ENCODE assay signal across 8 mouse cellular contexts in the genomic region with DNA sequence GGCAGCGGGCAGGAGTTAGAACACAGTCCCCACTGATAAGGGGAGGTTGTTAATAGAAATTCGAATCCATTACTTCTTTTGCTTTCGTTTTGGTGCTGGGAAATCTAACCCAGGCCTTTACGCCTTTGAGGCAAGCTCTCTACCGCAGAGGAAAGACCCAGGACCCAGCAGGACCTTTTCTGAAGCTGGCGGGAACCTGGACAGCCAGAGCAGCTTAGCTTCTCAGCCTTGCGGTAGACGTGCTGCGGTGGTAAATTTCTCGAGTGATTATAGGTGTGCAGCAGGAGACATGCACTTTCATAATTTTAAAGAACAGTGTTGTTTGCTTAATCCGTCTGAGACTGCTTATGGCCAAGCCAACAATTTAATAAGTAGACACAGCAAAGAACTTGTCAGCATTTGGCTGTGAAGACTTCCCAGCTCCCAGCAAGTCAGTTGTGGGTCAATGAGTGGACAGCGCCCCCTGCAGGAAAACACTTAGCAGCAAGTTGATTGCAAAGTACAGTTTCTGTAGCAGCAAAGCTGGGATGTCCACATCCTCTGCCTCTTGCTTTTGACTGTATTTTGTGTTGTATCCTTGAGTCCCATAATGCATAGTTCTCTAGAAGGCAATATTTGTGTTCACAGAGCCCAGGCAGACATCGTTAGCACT. TPM values are rescaled to one million over a fixed set of nuclear protein-coding genes. Genes with fewer than 3 reads are reported as not detected.
DNase-seq lines count a peak whose midpoint lies in the region; ATAC-seq and TF ChIP-seq lines count a peak whose summit lies in the region.

No protein-coding gene starts in this region.

- no peaks in the 10 kb centered on the region for H3K36me3 ChIP-seq in forebrain, embryonic 11.5 days (ENCODE audit: control insufficient read depth, insufficient read depth, low read length)
- H3K36me3 ChIP-seq in forebrain, embryonic 12.5 days (replicated peaks): peaks cover 10% of the 10 kb centered on the region

- H3K4me2 ChIP-seq in forebrain, embryonic 11.5 days (ENCODE audit: low read depth, low read length, severe bottlenecking): peak overlapping the region; percentile 6; the same call in 1 of the 2 replicates
- no peak overlapping the region for H3K4me2 ChIP-seq in forebrain, embryonic 12.5 days

- H3K9ac ChIP-seq in forebrain, embryonic 11.5 days (ENCODE audit: low read length): no peak overlapping the region
- H3K9ac ChIP-seq in forebrain, embryonic 12.5 days: no peak overlapping the region

- no peaks in the 10 kb centered on the region for H3K9me3 ChIP-seq in forebrain, embryonic 11.5 days (ENCODE audit: control insufficient read depth, low read length)
- H3K9me3 ChIP-seq in forebrain, embryonic 12.5 days: no peaks in the 10 kb centered on the region

- H3K4me1 ChIP-seq in forebrain, embryonic 11.5 days (replicated peaks; ENCODE audit: control insufficient read depth, insufficient read depth, low read length): no peaks in the 10 kb centered on the region
- H3K4me1 ChIP-seq in forebrain, embryonic 12.5 days: 0 out of 2 replicates have a peak, but pooled peaks cover 6% of the 10 kb centered on the region

- no peaks in the 10 kb centered on the region for H3K27me3 ChIP-seq in forebrain, embryonic 11.5 days (ENCODE audit: control insufficient read depth, insufficient read depth, low read length)
- H3K27me3 ChIP-seq in forebrain, embryonic 12.5 days: no peaks in the 10 kb centered on the region

- peak; percentile 91 for DNase-seq in forebrain, embryonic 11.5 days (ENCODE audit: low spot score)
- peak; percentile 80 for DNase-seq in cerebellum, adult 9-11 months
- DNase-seq in gastrocnemius, adult 2 months: peak; percentile 91
- DNase-seq in left cerebral cortex, adult 8-10 months (ENCODE audit: low spot score in 2 of 2): peak; percentile 46 to 67
- DNase-seq in spleen, adult 18-20 months: peak; percentile 74 to 89

- 39% methylated on average over 13 of the region's 13 CpGs for WGBS in forebrain, embryonic 11.5 days
- WGBS in forebrain, embryonic 12.5 days: 33% methylated on average over 13 of the region's 13 CpGs

- no peak overlapping the region for H3K4me3 ChIP-seq in forebrain, embryonic 11.5 days (ENCODE audit: low read depth, low read length)
- H3K4me3 ChIP-seq in forebrain, embryonic 12.5 days (replicated peaks): no peak overlapping the region
- peak overlapping the region; percentile 53 for H3K4me3 ChIP-seq in gastrocnemius, adult 2 months

- intact Hi-C loops in gastrocnemius, adult 2 months (cut with DNase I): loop anchor here (1.0 to 10.0 kb wide), 3 partner anchors 44 to 397 kb away; a partner anchor contains a TSS

- H3K27ac ChIP-seq in forebrain, embryonic 11.5 days (ENCODE audit: low read depth, low read length): no peak overlapping the region
- no peak overlapping the region for H3K27ac ChIP-seq in forebrain, embryonic 12.5 days
- H3K27ac ChIP-seq in gastrocnemius, adult 2 months: peak overlapping the region; percentile 49; the same call in 1 of the 2 replicates

- peak; percentile 98; the same call in 1 of the 2 replicates for TF ChIP-seq CTCF in gastrocnemius, adult 2 months (IDR thresholded peaks at IDR 0.05)

- no peak for ATAC-seq in forebrain, embryonic 11.5 days (replicated peaks; ENCODE audit: low FRiP score)
- ATAC-seq in forebrain, embryonic 12.5 days (ENCODE audit: low FRiP score): no peak
- ATAC-seq in inflammation-experienced regulatory T-cells, adult 6 months: peak; percentile 86
- ATAC-seq in megakaryocyte-erythroid progenitor cell, adult 5-6 weeks (replicated peaks; ENCODE audit: low FRiP score, low TSS enrichment, poor library complexity, severe bottlenecking): peak; percentile 90

RNA-seq across cellular contexts. Expression of a gene that starts 7.2 kb away (rescaled TPM):
- polyA plus RNA-seq in forebrain, embryonic 11.5 days (2014; fragmentation: Nextera tagmentation; extraction: Ambion mirVana): 75.6 and 94.9 TPM in 2 replicates
- polyA plus RNA-seq in forebrain, embryonic 12.5 days (2016; fragmentation: Nextera tagmentation; extraction: Ambion mirVana): 95.4 and 101 TPM in 2 replicates
- 10 to 100 TPM; 42.1 to 43.2 TPM for total RNA-seq in gastrocnemius, adult 2 months (2021)
- polyA plus RNA-seq in inflammation-experienced regulatory T-cells, adult 6 months (2017; shearing (Covaris generic)): 10 to 100 TPM; 16.8 to 30.5 (median 21.6) TPM
- 10 to 100 TPM; 30.0 to 34.7 (median 33.3) TPM for total RNA-seq in left cerebral cortex, adult 8-10 months (2022)
- 26.9 and 27.6 TPM in 2 replicates for total RNA-seq in megakaryocyte-erythroid progenitor cell, adult 5-6 weeks (2014; fragmentation: Nextera tagmentation)
- 11.5 and 13.8 TPM in 2 replicates for total RNA-seq in megakaryocyte-erythroid progenitor cell, adult 5-6 weeks (2017)

RNA-seq across cellular contexts. Expression of a gene that starts 30.7 kb away (rescaled TPM):
- polyA plus RNA-seq in forebrain, embryonic 11.5 days (2014; fragmentation: Nextera tagmentation; extraction: Ambion mirVana): 0.97 and 1.1 TPM in 2 replicates
- 0.66 and 0.91 TPM in 2 replicates for polyA plus RNA-seq in forebrain, embryonic 12.5 days (2016; fragmentation: Nextera tagmentation; extraction: Ambion mirVana)
- under 1 TPM; 0.20 to 0.31 TPM for total RNA-seq in gastrocnemius, adult 2 months (2021)
- 1 to 10 TPM in 2 of 3 experiments, under 1 TPM in 1; 0.86 to 1.5 (median 1.0) TPM for polyA plus RNA-seq in inflammation-experienced regulatory T-cells, adult 6 months (2017; shearing (Covaris generic))
- total RNA-seq in left cerebral cortex, adult 8-10 months (2022): 1 to 10 TPM; 1.6 to 2.8 (median 2.6) TPM
- total RNA-seq in megakaryocyte-erythroid progenitor cell, adult 5-6 weeks (2014; fragmentation: Nextera tagmentation): not detected in 2 replicates
- not detected in 2 replicates for total RNA-seq in megakaryocyte-erythroid progenitor cell, adult 5-6 weeks (2017)

RNA-seq across cellular contexts. Expression of a gene that starts 30.8 kb away (rescaled TPM):
- polyA plus RNA-seq in forebrain, embryonic 11.5 days (2014; fragmentation: Nextera tagmentation; extraction: Ambion mirVana): 11.3 and 11.7 TPM in 2 replicates
- 9.5 and 10.5 TPM in 2 replicates for polyA plus RNA-seq in forebrain, embryonic 12.5 days (2016; fragmentation: Nextera tagmentation; extraction: Ambion mirVana)
- total RNA-seq in gastrocnemius, adult 2 months (2021): 1 to 10 TPM; 2.7 to 4.2 TPM
- polyA plus RNA-seq in inflammation-experienced regulatory T-cells, adult 6 months (2017; shearing (Covaris generic)): 1 to 10 TPM; 1.3 to 2.4 (median 1.4) TPM
- 10 to 100 TPM; 15.5 to 17.2 (median 16.7) TPM for total RNA-seq in left cerebral cortex, adult 8-10 months (2022)
- not detected in 2 replicates for total RNA-seq in megakaryocyte-erythroid progenitor cell, adult 5-6 weeks (2014; fragmentation: Nextera tagmentation)
- 0.89 and 1.1 TPM in 2 replicates for total RNA-seq in megakaryocyte-erythroid progenitor cell, adult 5-6 weeks (2017)

RNA-seq across cellular contexts. Expression of a gene that starts 45.8 kb away (rescaled TPM):
- 40.4 and 47.8 TPM in 2 replicates for polyA plus RNA-seq in forebrain, embryonic 11.5 days (2014; fragmentation: Nextera tagmentation; extraction: Ambion mirVana)
- 43.4 and 44.7 TPM in 2 replicates for polyA plus RNA-seq in forebrain, embryonic 12.5 days (2016; fragmentation: Nextera tagmentation; extraction: Ambion mirVana)
- total RNA-seq in gastrocnemius, adult 2 months (2021): 10 to 100 TPM; 11.4 to 11.6 TPM
- 10 to 100 TPM; 35.7 to 40.3 (median 38.6) TPM for polyA plus RNA-seq in inflammation-experienced regulatory T-cells, adult 6 months (2017; shearing (Covaris generic))
- 10 to 100 TPM; 48.2 to 59.4 (median 54.7) TPM for total RNA-seq in left cerebral cortex, adult 8-10 months (2022)
- total RNA-seq in megakaryocyte-erythroid progenitor cell, adult 5-6 weeks (2014; fragmentation: Nextera tagmentation): 37.0 TPM in 2 replicates
- total RNA-seq in megakaryocyte-erythroid progenitor cell, adult 5-6 weeks (2017): 9.5 and 17.6 TPM in 2 replicates

Comparison
In these comparisons a context has a peak if more than half of its experiments do, and no peak if none do; other contexts are left out.
1. ATAC-seq: peak in inflammation-experienced regulatory T-cells, adult 6 months (single experiment) and megakaryocyte-erythroid progenitor cell, adult 5-6 weeks (single experiment); none in forebrain, embryonic 11.5 days (single experiment) and forebrain, embryonic 12.5 days (single experiment).
2. Peak in every context shown above with its lines, with median percentiles within 50 percentile points of each other: DNase-seq.